Mouse (Mus musculus) kidney, postnatal 0 days (tissue): ENCODE results near the gene Plekha1. TPM values are rescaled to one million over a fixed set of nuclear protein-coding genes. Genes with fewer than 3 reads are reported as not detected.
A peak's percentile ranks its signal among the peaks of the same experiment; 100 is the strongest.

Source experiments
- ATAC-seq: fragments of 200-750 bp; cut with Nextera tagmentation; replicated peaks from 2 replicates; pipeline ENCODE4 v1.8.0; 2017; ENCODE audit warnings: low read depth, moderate number of reproducible peaks, moderate TSS enrichment, moderate library complexity; ENCODE audit not compliant: low FRiP score
- DNase-seq: peaks from one replicate; pipeline ENCODE4 v3.0.0-alpha.2; 2016; ENCODE audit warnings: low spot score
- H3K27ac ChIP-seq: fragments of 300-500 bp; sonication (generic); 2 replicates; pipeline ENCODE4 v1.5.1; 2014; ENCODE audit warnings: mild to moderate bottlenecking
- H3K27me3 ChIP-seq: fragments of 300-500 bp; sonication (generic); 2 replicates; pipeline ENCODE4 v1.6.1; 2014; ENCODE audit warnings: low read length, mixed read lengths; ENCODE audit not compliant: insufficient read depth
- H3K36me3 ChIP-seq: fragments of 300-500 bp; sonication (generic); 2 replicates; pipeline ENCODE4 v1.6.1; 2014; ENCODE audit warnings: low read length, mixed read lengths; ENCODE audit not compliant: insufficient read depth
- H3K4me1 ChIP-seq: fragments of 300-500 bp; sonication (generic); replicated peaks from 2 replicates; pipeline ENCODE4 v1.6.1; 2014; ENCODE audit warnings: antibody characterized with exemption, low read length, mixed read lengths; ENCODE audit not compliant: insufficient read depth
- H3K4me2 ChIP-seq: fragments of 300-500 bp; sonication (generic); 2 replicates; pipeline ENCODE4 v1.6.1; 2014; ENCODE audit warnings: mild to moderate bottlenecking, low read length, moderate library complexity, mixed read lengths
- H3K4me3 ChIP-seq: fragments of 300-500 bp; sonication (generic); replicated peaks from 2 replicates; pipeline ENCODE4 v1.5.1; 2014; ENCODE audit warnings: low read depth, low read length
- H3K9ac ChIP-seq: fragments of 300-500 bp; sonication (generic); 2 replicates; pipeline ENCODE4 v1.6.1; 2014; ENCODE audit warnings: low read depth, low read length
- H3K9me3 ChIP-seq: fragments of 300-500 bp; sonication (generic); replicated peaks from 2 replicates; pipeline ENCODE4 v1.6.1; 2016; ENCODE audit warnings: low read length, inconsistent platforms, mixed read lengths
- CTCF ChIP-seq: IDR thresholded peaks from 2 replicates; pipeline ENCODE4 v1.5.1; 2016; ENCODE audit warnings: antibody characterized with exemption, low read depth, mild to moderate bottlenecking, moderate library complexity
- WGBS: fragments of 180-500 bp; shearing (Covaris S2); extraction: QIAGEN DNeasy Blood & Tissue Kit; methylation state at CpG from one replicate; pipeline ENCODE4 v1.1.7; 2014; 5-methylcytosine and 5-hydroxymethylcytosine counted together
- polyA plus RNA-seq: library from polyadenylated mRNA; unstranded; fragments of >200 nt; fragmentation: Nextera tagmentation; extraction: Ambion mirVana; gene quantifications from 2 replicates; pipeline ENCODE4 v1.2.1, GENCODE M21; 2015

The Plekha1 gene
- polyA plus RNA-seq, 1 experiment from 2014 or later, result 58.6 TPM

GRCm38 (mm10) chr7:130867256-130867655 is 1.7 kb downstream of the Plekha1 start:
- 63% methylated on average over 3 of the region's 3 CpGs for WGBS
- Histone ChIP-seq H3K9ac (no peak overlapping the region), H3K4me1 (0 out of 2 replicates have a peak, but pooled peaks cover 2% of the 10 kb centered on the region), H3K4me2 (peak overlapping the region; percentile 71), H3K27ac (no peak overlapping the region), H3K9me3 (no peaks in the 10 kb centered on the region), H3K36me3 (no peaks in the 10 kb centered on the region), H3K4me3 (peak overlapping the region; percentile 98), H3K27me3 (no peaks in the 10 kb centered on the region)
- TF ChIP-seq CTCF, result no peak
- no peak for ATAC-seq
- DNase-seq, result peak; percentile 12

DNA sequence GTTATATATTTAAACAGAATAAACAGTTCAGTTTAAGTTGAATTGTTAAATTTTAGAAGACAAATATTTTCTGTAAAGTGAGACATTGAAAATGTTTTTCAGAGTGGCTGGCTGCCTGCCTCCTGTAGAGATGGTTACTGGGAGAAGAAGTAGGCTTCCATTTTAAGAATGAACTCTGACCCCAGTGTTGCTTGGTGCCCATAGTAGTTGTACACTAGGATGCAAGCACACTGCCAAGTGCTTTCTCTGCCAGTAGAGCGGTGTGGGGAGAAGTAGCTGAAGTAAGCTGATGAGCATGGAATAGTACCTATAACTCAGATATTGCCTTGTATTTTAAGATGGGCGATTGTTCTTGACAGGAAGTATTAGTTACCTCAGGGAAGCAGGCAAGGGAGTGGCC is 18.6 kb downstream of the Plekha1 start:
- no peak for TF ChIP-seq CTCF
- no peaks in the 10 kb centered on the region for H3K27me3 ChIP-seq
- ATAC-seq, result no peak
- WGBS, result 84% methylated on average over 2 of the region's 2 CpGs
- H3K9me3 ChIP-seq, result no peaks in the 10 kb centered on the region
- H3K4me2 ChIP-seq, result no peak overlapping the region
- H3K27ac ChIP-seq, result no peak overlapping the region
- no peaks in the 10 kb centered on the region for H3K4me1 ChIP-seq
- H3K4me3 ChIP-seq, result no peak overlapping the region
- no peak for DNase-seq
- peaks cover 25% of the 10 kb centered on the region for H3K36me3 ChIP-seq
- H3K9ac ChIP-seq, result no peak overlapping the region

- no peaks in the 10 kb centered on the region for H3K9me3 ChIP-seq
- 57% methylated on average over 3 of the region's 3 CpGs for WGBS
- H3K4me1 ChIP-seq, result no peaks in the 10 kb centered on the region
- H3K27me3 ChIP-seq, result no peaks in the 10 kb centered on the region
- H3K9ac ChIP-seq, result no peak overlapping the region
- DNase-seq, result no peak
- no peak overlapping the region for H3K4me2 ChIP-seq
- H3K4me3 ChIP-seq, result no peak overlapping the region
- TF ChIP-seq CTCF, result no peak
- peaks cover 25% of the 10 kb centered on the region for H3K36me3 ChIP-seq
- no peak overlapping the region for H3K27ac ChIP-seq
- no peak for ATAC-seq
Observed at GRCm38 (mm10) chr7:130886246-130886645, 20.7 kb downstream of the Plekha1 start.

- Histone ChIP-seq H3K9ac (no peak overlapping the region), H3K9me3 (no peaks in the 10 kb centered on the region), H3K4me2 (no peak overlapping the region), H3K36me3 (peaks cover 17% of the 10 kb centered on the region), H3K4me1 (no peaks in the 10 kb centered on the region), H3K27me3 (no peaks in the 10 kb centered on the region), H3K4me3 (no peak overlapping the region), H3K27ac (no peak overlapping the region)
- ATAC-seq, result no peak
- 78% methylated on average over 3 of the region's 3 CpGs for WGBS
- no peak for DNase-seq
- TF ChIP-seq CTCF, result no peak
Observed at GRCm38 (mm10) chr7:130887946-130888345, 22.4 kb downstream of the Plekha1 start.

DNA sequence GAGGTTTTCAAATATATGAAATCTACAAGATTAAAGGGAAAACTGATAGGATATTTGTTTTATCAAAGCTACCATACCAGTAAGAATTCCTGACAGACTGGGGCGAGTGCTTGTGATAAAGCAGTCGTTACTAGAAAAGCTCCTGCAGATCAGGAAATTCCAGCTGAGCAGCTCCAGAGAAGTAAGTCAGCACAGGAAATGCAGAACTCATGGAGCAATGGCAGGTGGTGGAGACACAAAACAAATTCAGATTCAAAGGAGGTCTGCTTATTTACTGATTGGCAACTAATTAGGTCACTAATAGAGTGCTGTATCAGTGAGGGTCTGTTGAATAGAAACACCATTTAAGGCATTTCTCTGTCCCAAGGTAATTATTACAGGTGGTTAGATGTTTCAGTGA is 25.3 kb downstream of the Plekha1 start:
- WGBS, result 42% methylated on average over 2 of the region's 2 CpGs
- H3K4me1 ChIP-seq, result no peaks in the 10 kb centered on the region

GRCm38 (mm10) chr7:130892973-130893372 is 27.4 kb downstream of the Plekha1 start:
- Histone ChIP-seq H3K4me3 (no peak overlapping the region), H3K4me2 (no peak overlapping the region), H3K27me3 (no peaks in the 10 kb centered on the region), H3K36me3 (peaks cover 13% of the 10 kb centered on the region), H3K4me1 (no peaks in the 10 kb centered on the region), H3K27ac (no peak overlapping the region), H3K9me3 (no peaks in the 10 kb centered on the region), H3K9ac (no peak overlapping the region)
- ATAC-seq (no peak), DNase-seq (no peak)
- TF ChIP-seq CTCF, result no peak
- 76% methylated on average over 6 of the region's 6 CpGs for WGBS

More for the DNA sequence above, 25.3 kb downstream of the Plekha1 start:
- ATAC-seq (no peak), DNase-seq (no peak)
- no peak overlapping the region for H3K9ac ChIP-seq
- H3K9me3 ChIP-seq, result no peaks in the 10 kb centered on the region
- no peaks in the 10 kb centered on the region for H3K27me3 ChIP-seq
- peaks cover 11% of the 10 kb centered on the region for H3K36me3 ChIP-seq
- TF ChIP-seq CTCF, result no peak
- no peak overlapping the region for H3K4me2 ChIP-seq
- no peak overlapping the region for H3K4me3 ChIP-seq
- H3K27ac ChIP-seq, result no peak overlapping the region
